ENCODE assay signal across 25 mouse cellular contexts in the genomic region with DNA sequence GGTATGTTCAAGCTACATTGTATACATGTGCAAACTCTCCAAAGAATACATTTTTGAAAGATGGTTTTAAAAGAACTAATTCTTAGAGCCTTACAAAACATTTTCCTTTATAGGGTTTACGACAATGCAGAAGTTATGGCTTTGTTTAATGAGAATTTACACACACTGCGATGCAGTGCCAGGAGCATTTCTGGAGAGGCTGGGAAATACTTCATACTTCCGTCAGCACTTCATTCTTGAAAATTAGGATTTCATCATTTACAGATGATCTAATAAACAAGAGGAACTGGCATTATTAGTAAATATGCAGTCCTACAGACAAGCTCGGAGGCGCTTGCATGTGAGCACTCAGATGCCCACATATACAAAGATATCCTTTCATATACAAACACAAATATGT.
A peak's percentile ranks its signal among the peaks of the same experiment; 100 is the strongest.
DNase-seq lines count a peak whose midpoint lies in the region; ATAC-seq and TF ChIP-seq lines count a peak whose summit lies in the region.
"Had no signal": no experiment of that assay in that cellular context is flagged by ENCODE, and none has a peak within 500 bp of the region (broad histone marks: within the 10 kb centered on the region; RNA-seq: fewer than 3 reads in every experiment).

No protein-coding gene starts in this region.

- peak; percentile 8 for DNase-seq in heart, adult 11 months
- DNase-seq in heart, postnatal 14 days, result no peak
- no peak for DNase-seq in lung, postnatal 10 days
- DNase-seq in lung, postnatal 0 days (ENCODE audit: low spot score), result peak; percentile 45
- DNase-seq in lung, adult 2 months, result no peak
- DNase-seq in NIH3T3 (ENCODE audit: low read depth), result peak; percentile 53
- DNase-seq: adrenal gland, adult 8-10 months; adrenal gland, postnatal 14 days; adrenal gland, postnatal 36 days; B cell, adult 2 months; cerebellum, adult 11-12 months; cerebellum, adult 2 months; cerebellum, adult 9-10 months; cerebellum, postnatal 10 days; cerebellum, postnatal 25 days had no signal

- WGBS in lung, embryonic 15.5 days, result 53% methylated on average over 5 of the region's 5 CpGs
- WGBS in lung, postnatal 0 days, result 59% methylated on average over 5 of the region's 5 CpGs
- 80% methylated on average over 5 of the region's 5 CpGs for WGBS in lung, adult 2 months

- TF ChIP-seq CTCF in lung, postnatal 0 days (IDR thresholded peaks at IDR 0.05), result no peak
- TF ChIP-seq CTCF in lung, adult 2 months (IDR thresholded peaks at IDR 0.05; ENCODE audit: insufficient read depth, low read length), result no peak

- H3K4me2 ChIP-seq in lung, embryonic 15.5 days, result no peak overlapping the region
- no peak overlapping the region for H3K4me2 ChIP-seq in lung, postnatal 0 days (replicated peaks; ENCODE audit: low read depth, low read length)
- H3K4me2 ChIP-seq: embryonic facial prominence, embryonic 12.5 days; forebrain, embryonic 13.5 days; forebrain, embryonic 15.5 days had no signal

- H3K9ac ChIP-seq in lung, embryonic 15.5 days, result no peak overlapping the region
- no peak overlapping the region for H3K9ac ChIP-seq in lung, postnatal 0 days (replicated peaks; ENCODE audit: low read depth)
- H3K9ac ChIP-seq: embryonic facial prominence, embryonic 12.5 days; forebrain, embryonic 13.5 days; forebrain, embryonic 15.5 days had no signal

- no peaks in the 10 kb centered on the region for H3K27me3 ChIP-seq in lung, embryonic 15.5 days
- no peaks in the 10 kb centered on the region for H3K27me3 ChIP-seq in lung, postnatal 0 days (replicated peaks; ENCODE audit: insufficient read depth, low read length)
- H3K27me3 ChIP-seq: CH12.LX; embryonic facial prominence, embryonic 12.5 days; forebrain, embryonic 13.5 days; forebrain, embryonic 15.5 days; Patski had no signal

- ATAC-seq in lung, embryonic 15.5 days (ENCODE audit: borderline replicate concordance, extremely low read depth, low FRiP score, low TSS enrichment), result peak; percentile 48; the same call in 1 of the 2 replicates
- ATAC-seq in lung, postnatal 0 days, result no peak
- ATAC-seq: activated CD4-positive, CD25-positive, alpha-beta regulatory T cell, adult 4 months; CD4-positive, CD25-positive, alpha-beta regulatory T cell, adult 4 months; forebrain, embryonic 13.5 days; forebrain, embryonic 15.5 days; Patski had no signal

- H3K4me1 ChIP-seq in lung, embryonic 15.5 days, result peaks cover 35% of the 10 kb centered on the region
- no peaks in the 10 kb centered on the region; the same call in 1 of the 2 replicates for H3K4me1 ChIP-seq in lung, postnatal 0 days (ENCODE audit: insufficient read depth, low read depth, low read length)
- H3K4me1 ChIP-seq in lung, adult 2 months (ENCODE audit: control insufficient read depth, insufficient read depth, low read length), result no peaks in the 10 kb centered on the region; the same call in 1 of the 2 replicates
- H3K4me1 ChIP-seq: embryonic facial prominence, embryonic 10.5 days; forebrain, embryonic 13.5 days; forebrain, embryonic 15.5 days had no signal

- no peak for TF ChIP-seq EP300 in lung, postnatal 0 days (IDR thresholded peaks at IDR 0.05)

- H3K9me3 ChIP-seq in lung, embryonic 15.5 days, result no peaks in the 10 kb centered on the region
- H3K9me3 ChIP-seq in lung, postnatal 0 days (ENCODE audit: low read length), result no peaks in the 10 kb centered on the region
- H3K9me3 ChIP-seq: embryonic facial prominence, embryonic 10.5 days; embryonic facial prominence, embryonic 12.5 days; forebrain, embryonic 13.5 days; forebrain, embryonic 15.5 days had no signal

- no peak for TF ChIP-seq POLR2A in lung, adult 2 months (IDR thresholded peaks at IDR 0.05; ENCODE audit: borderline replicate concordance, extremely low read depth, low read depth, low read length)

- no peak overlapping the region for H3K4me3 ChIP-seq in lung, embryonic 15.5 days
- no peak overlapping the region for H3K4me3 ChIP-seq in lung, postnatal 0 days (ENCODE audit: low read depth, low read length)
- no peak overlapping the region for H3K4me3 ChIP-seq in lung, adult 2 months (replicated peaks; ENCODE audit: extremely low read depth, low read depth, low read length)
- H3K4me3 ChIP-seq: embryonic facial prominence, embryonic 10.5 days; embryonic facial prominence, embryonic 12.5 days; forebrain, embryonic 13.5 days; forebrain, embryonic 15.5 days had no signal

- no peaks in the 10 kb centered on the region for H3K36me3 ChIP-seq in lung, embryonic 15.5 days
- no peaks in the 10 kb centered on the region for H3K36me3 ChIP-seq in lung, postnatal 0 days (ENCODE audit: insufficient read depth, low read length)
- H3K36me3 ChIP-seq: embryonic facial prominence, embryonic 10.5 days; embryonic facial prominence, embryonic 12.5 days; G1E had no signal

- 0 out of 2 replicates have a peak overlapping the region, but pooled peaks have one; percentile 10 for H3K27ac ChIP-seq in lung, embryonic 15.5 days
- H3K27ac ChIP-seq in lung, postnatal 0 days (ENCODE audit: low read length), result no peak overlapping the region
- H3K27ac ChIP-seq: embryonic facial prominence, embryonic 10.5 days; embryonic facial prominence, embryonic 12.5 days; forebrain, embryonic 13.5 days; forebrain, embryonic 15.5 days had no signal

- intact Hi-C loops in heart, postnatal 14 days (cut with DNase I), result no loop called here

Comparison
In these comparisons a context has a peak if more than half of its experiments do, and no peak if none do; other contexts are left out.
1. DNase-seq: peak in heart, adult 11 months (single experiment), lung, postnatal 0 days (single experiment) and NIH3T3 (single experiment); none in heart, postnatal 14 days (0 of 2), lung, postnatal 10 days (single experiment) and lung, adult 2 months (single experiment).